Mouse (Mus musculus) stomach, postnatal 0 days (tissue): Measurements from ENCODE around the gene Lipf.

ENCODE experiments used
- CTCF ChIP-seq: IDR thresholded peaks from 2 replicates; pipeline ENCODE4 v1.5.1; 2016; ENCODE audit warnings: antibody characterized with exemption, low read depth, mild to moderate bottlenecking, moderate library complexity
- EP300 ChIP-seq: optimal IDR thresholded peaks from 2 replicates; pipeline ENCODE3; 2016; ENCODE audit warnings: antibody characterized with exemption

DNA sequence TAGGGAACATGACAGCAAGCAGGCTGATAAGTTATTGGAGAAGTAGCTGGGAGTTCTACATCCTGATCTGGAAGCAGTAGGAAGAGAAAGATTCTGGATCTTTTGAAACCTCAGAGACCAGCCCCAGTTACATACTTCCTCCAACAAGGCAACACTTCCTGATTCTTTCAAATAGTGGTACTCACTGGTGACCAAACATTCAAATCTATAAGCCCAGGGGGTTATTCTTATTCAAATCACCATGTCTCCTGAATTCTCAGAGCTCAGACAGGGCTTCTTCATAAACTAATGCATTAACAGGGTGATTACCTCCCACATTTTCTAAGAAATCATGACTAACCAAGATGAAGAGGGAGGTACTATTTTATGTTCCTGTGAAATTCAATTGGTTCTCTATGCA, 36.9 kb upstream of the Lipf start:
- TF ChIP-seq CTCF (no peak), EP300 (no peak)
